Mouse (Mus musculus): ENCODE results near the gene Ints7.

GRCm38 (mm10) chr1:191668030-191668429 lies 92.6 kb downstream of the Ints7 start:
- TF ChIP-seq POLR2A (IDR thresholded peaks at IDR 0.05; ENCODE audit: low read depth, low read length) (no peak), CTCF (conservative IDR thresholded peaks at IDR 0.05; ENCODE audit: insufficient read depth, insufficient read length, low read depth, low read length) (no peak)
